Mouse (Mus musculus): ENCODE measurements at regions not wholly inside any gene's neighbourhood (a gene's known extent, or its start where the extent isn't known, plus 50 kb on each side); places are given as distances from the start of the nearest gene placed in this dataset.

GRCm38 (mm10) chr9:69856621-69857020, 95.9 kb upstream of the Foxb1 start:
- Histone ChIP-seq H3K27me3 (ENCODE audit: insufficient read depth, low read length) (no peaks in the 10 kb centered on the region), H3K4me1 (replicated peaks; ENCODE audit: insufficient read depth, low read length) (no peaks in the 10 kb centered on the region), H3K36me3 (ENCODE audit: insufficient read depth, low read length) (no peaks in the 10 kb centered on the region), H3K4me3 (replicated peaks; ENCODE audit: low read depth, low read length) (no peak overlapping the region), H3K4me2 (ENCODE audit: low read length) (no peak overlapping the region), H3K9ac (ENCODE audit: low read depth, low read length) (no peak overlapping the region), H3K9me3 (replicated peaks; ENCODE audit: low read length) (no peaks in the 10 kb centered on the region), H3K27ac (no peak overlapping the region)
- no peak for TF ChIP-seq CTCF (IDR thresholded peaks at IDR 0.05; ENCODE audit: low read depth)
- DNase-seq (ENCODE audit: low spot score) (peak; percentile 57), ATAC-seq (replicated peaks; ENCODE audit: low FRiP score, low read depth) (no peak)
- 87% methylated on average over 7 of the region's 7 CpGs for WGBS

DNA sequence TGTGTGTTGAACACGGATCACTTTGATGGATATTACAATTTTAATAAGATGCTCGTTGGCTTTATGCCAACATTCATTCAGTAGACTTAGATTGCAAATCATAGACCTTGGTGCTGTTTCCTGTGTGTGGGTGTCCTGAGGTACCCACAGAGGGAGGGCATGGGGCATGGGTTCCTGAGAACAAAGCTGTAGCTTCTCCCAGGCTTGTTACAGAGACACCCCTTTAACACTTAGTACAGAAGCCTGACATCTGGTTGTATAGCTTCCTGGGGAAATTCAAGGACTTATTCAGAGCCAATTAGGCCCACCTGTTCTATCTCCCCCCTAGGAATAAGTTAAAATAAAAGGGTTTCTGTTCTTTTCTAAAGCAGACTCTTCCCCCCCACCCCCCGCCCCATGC, 97.9 kb upstream of the Foxb1 start:
- Histone ChIP-seq H3K9me3 (replicated peaks; ENCODE audit: low read length) (no peaks in the 10 kb centered on the region), H3K4me3 (replicated peaks; ENCODE audit: low read depth, low read length) (no peak overlapping the region), H3K4me2 (ENCODE audit: low read length) (no peak overlapping the region), H3K36me3 (ENCODE audit: insufficient read depth, low read length) (no peaks in the 10 kb centered on the region), H3K27me3 (ENCODE audit: insufficient read depth, low read length) (no peaks in the 10 kb centered on the region), H3K27ac (no peak overlapping the region), H3K4me1 (replicated peaks; ENCODE audit: insufficient read depth, low read length) (no peaks in the 10 kb centered on the region), H3K9ac (ENCODE audit: low read depth, low read length) (no peak overlapping the region)
- ATAC-seq (replicated peaks; ENCODE audit: low FRiP score, low read depth) = no peak
- no peak for TF ChIP-seq CTCF (IDR thresholded peaks at IDR 0.05; ENCODE audit: low read depth)
- no peak for DNase-seq (ENCODE audit: low spot score)
- WGBS = 77% methylated on average over 3 of the region's 3 CpGs

- Histone ChIP-seq H3K9ac (ENCODE audit: low read depth, low read length) (no peak overlapping the region), H3K27ac (no peak overlapping the region), H3K4me1 (replicated peaks; ENCODE audit: insufficient read depth, low read length) (no peaks in the 10 kb centered on the region), H3K36me3 (ENCODE audit: insufficient read depth, low read length) (no peaks in the 10 kb centered on the region), H3K4me3 (replicated peaks; ENCODE audit: low read depth, low read length) (no peak overlapping the region), H3K4me2 (ENCODE audit: low read length) (no peak overlapping the region), H3K9me3 (replicated peaks; ENCODE audit: low read length) (no peaks in the 10 kb centered on the region), H3K27me3 (ENCODE audit: insufficient read depth, low read length) (no peaks in the 10 kb centered on the region)
- 75% methylated on average over 4 of the region's 4 CpGs for WGBS
- no peak for DNase-seq (ENCODE audit: low spot score)
- peak; percentile 38 for TF ChIP-seq CTCF (IDR thresholded peaks at IDR 0.05; ENCODE audit: low read depth)
- ATAC-seq (replicated peaks; ENCODE audit: low FRiP score, low read depth) = no peak
Observed at GRCm38 (mm10) chr9:69870182-69870581, 109.4 kb upstream of the Foxb1 start.

DNA sequence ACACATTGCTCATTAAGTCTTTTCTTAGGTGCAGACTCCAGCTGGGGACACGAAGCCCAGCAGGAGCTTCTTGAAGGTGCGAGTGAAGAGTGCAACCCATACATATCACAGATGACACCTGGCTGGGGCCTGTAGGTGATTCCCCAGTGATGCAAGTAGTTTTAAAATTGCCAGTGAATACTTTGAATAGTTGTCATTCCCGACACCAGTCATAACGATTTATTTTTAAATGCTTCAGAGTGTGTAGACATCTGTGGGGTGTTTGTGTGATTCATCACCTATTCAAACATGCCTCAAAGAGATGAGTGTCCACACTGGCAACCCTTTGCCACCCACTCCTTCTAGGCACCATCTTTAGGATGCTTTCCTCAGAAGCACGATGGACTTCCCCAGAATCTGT, 102.9 kb upstream of the Bnip2 start:
- Histone ChIP-seq H3K4me1 (replicated peaks; ENCODE audit: insufficient read depth, low read length) (no peaks in the 10 kb centered on the region), H3K9me3 (replicated peaks; ENCODE audit: low read length) (no peaks in the 10 kb centered on the region), H3K27me3 (ENCODE audit: insufficient read depth, low read length) (no peaks in the 10 kb centered on the region), H3K9ac (ENCODE audit: low read depth, low read length) (no peak overlapping the region), H3K27ac (no peak overlapping the region), H3K4me3 (replicated peaks; ENCODE audit: low read depth, low read length) (no peak overlapping the region), H3K4me2 (ENCODE audit: low read length) (no peak overlapping the region), H3K36me3 (ENCODE audit: insufficient read depth, low read length) (no peaks in the 10 kb centered on the region)
- 73% methylated on average over 5 of the region's 5 CpGs for WGBS
- no peak for ATAC-seq (replicated peaks; ENCODE audit: low FRiP score, low read depth)
- no peak for TF ChIP-seq CTCF (IDR thresholded peaks at IDR 0.05; ENCODE audit: low read depth)
- no peak for DNase-seq (ENCODE audit: low spot score)

DNA sequence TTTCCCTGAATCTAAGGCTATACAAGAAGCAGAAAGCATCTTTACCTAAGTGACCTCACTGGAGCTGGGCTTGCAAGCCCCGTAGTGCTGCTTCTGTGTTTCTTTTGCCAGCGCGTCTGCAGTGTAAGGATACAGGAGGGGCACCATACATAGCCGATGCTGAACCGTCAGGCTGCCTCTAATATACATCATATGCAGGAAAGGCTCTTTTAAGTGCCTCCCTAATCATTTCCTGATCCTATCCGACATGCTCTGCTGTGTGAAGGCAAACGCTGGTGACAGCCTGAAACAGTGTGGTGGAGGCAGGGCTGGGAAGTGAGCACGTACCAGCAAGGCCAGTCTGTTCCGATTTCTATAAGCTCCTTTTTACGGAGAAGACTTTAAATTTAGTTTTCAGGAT, 91.2 kb upstream of the Bnip2 start:
- H3K36me3 ChIP-seq (ENCODE audit: insufficient read depth, low read length) = no peaks in the 10 kb centered on the region
- no peak for TF ChIP-seq CTCF (IDR thresholded peaks at IDR 0.05; ENCODE audit: low read depth)
- no peak overlapping the region for H3K27ac ChIP-seq
- ATAC-seq (replicated peaks; ENCODE audit: low FRiP score, low read depth) = no peak
- H3K27me3 ChIP-seq (ENCODE audit: insufficient read depth, low read length) = 0 out of 2 replicates have a peak, but pooled peaks cover 4% of the 10 kb centered on the region
- no peak for DNase-seq (ENCODE audit: low spot score)
- no peaks in the 10 kb centered on the region for H3K4me1 ChIP-seq (replicated peaks; ENCODE audit: insufficient read depth, low read length)
- H3K4me2 ChIP-seq (ENCODE audit: low read length) = no peak overlapping the region
- no peak overlapping the region for H3K9ac ChIP-seq (ENCODE audit: low read depth, low read length)
- H3K9me3 ChIP-seq (replicated peaks; ENCODE audit: low read length) = no peaks in the 10 kb centered on the region
- no peak overlapping the region for H3K4me3 ChIP-seq (replicated peaks; ENCODE audit: low read depth, low read length)
- 55% methylated on average over 10 of the region's 10 CpGs for WGBS

GRCm38 (mm10) chr9:69899371-69899770, 89.9 kb upstream of the Bnip2 start:
- Histone ChIP-seq H3K27ac (no peak overlapping the region), H3K4me3 (replicated peaks; ENCODE audit: low read depth, low read length) (no peak overlapping the region), H3K36me3 (ENCODE audit: insufficient read depth, low read length) (no peaks in the 10 kb centered on the region), H3K27me3 (ENCODE audit: insufficient read depth, low read length) (0 out of 2 replicates have a peak, but pooled peaks cover 4% of the 10 kb centered on the region), H3K9me3 (replicated peaks; ENCODE audit: low read length) (no peaks in the 10 kb centered on the region), H3K4me1 (replicated peaks; ENCODE audit: insufficient read depth, low read length) (no peaks in the 10 kb centered on the region), H3K4me2 (ENCODE audit: low read length) (no peak overlapping the region), H3K9ac (ENCODE audit: low read depth, low read length) (no peak overlapping the region)
- DNase-seq (ENCODE audit: low spot score) = peak; percentile 67
- whole genome bisulfite sequencing = 13% methylated on average over 11 of the region's 11 CpGs
- no peak for ATAC-seq (replicated peaks; ENCODE audit: low FRiP score, low read depth)
- peak; percentile 67 for TF ChIP-seq CTCF (IDR thresholded peaks at IDR 0.05; ENCODE audit: low read depth)

DNA sequence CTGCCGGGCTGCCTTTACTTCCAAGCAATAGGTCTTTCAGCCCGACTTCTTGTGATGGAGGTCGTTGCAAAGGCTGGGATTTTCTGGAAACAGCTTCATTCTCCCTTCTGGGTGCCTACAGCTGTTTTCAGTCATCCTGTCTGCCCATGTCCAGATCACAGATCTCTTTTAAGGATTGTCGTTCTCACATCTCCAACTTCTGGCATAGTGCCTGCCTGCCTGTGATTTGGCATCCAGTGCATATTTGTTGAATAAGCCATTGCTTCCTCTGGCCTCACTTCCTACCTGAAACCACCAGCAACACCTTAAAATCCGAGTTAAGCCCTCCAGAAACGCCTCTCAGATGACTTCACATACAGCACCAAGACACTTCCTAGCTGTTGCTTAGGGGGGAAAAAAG, 88.4 kb upstream of the Bnip2 start:
- no peaks in the 10 kb centered on the region for H3K4me1 ChIP-seq (replicated peaks; ENCODE audit: insufficient read depth, low read length)
- no peak overlapping the region for H3K4me2 ChIP-seq (ENCODE audit: low read length)
- ATAC-seq (replicated peaks; ENCODE audit: low FRiP score, low read depth) = no peak
- H3K4me3 ChIP-seq (replicated peaks; ENCODE audit: low read depth, low read length) = no peak overlapping the region
- DNase-seq (ENCODE audit: low spot score) = no peak
- TF ChIP-seq CTCF (IDR thresholded peaks at IDR 0.05; ENCODE audit: low read depth) = no peak
- H3K36me3 ChIP-seq (ENCODE audit: insufficient read depth, low read length) = no peaks in the 10 kb centered on the region
- H3K27me3 ChIP-seq (ENCODE audit: insufficient read depth, low read length) = 0 out of 2 replicates have a peak, but pooled peaks cover 4% of the 10 kb centered on the region
- 57% methylated on average over 6 of the region's 6 CpGs for WGBS
- H3K27ac ChIP-seq = no peak overlapping the region
- no peaks in the 10 kb centered on the region for H3K9me3 ChIP-seq (replicated peaks; ENCODE audit: low read length)
- no peak overlapping the region for H3K9ac ChIP-seq (ENCODE audit: low read depth, low read length)
